ENCODE assay signal across 15 mouse cellular contexts in the genomic region with DNA sequence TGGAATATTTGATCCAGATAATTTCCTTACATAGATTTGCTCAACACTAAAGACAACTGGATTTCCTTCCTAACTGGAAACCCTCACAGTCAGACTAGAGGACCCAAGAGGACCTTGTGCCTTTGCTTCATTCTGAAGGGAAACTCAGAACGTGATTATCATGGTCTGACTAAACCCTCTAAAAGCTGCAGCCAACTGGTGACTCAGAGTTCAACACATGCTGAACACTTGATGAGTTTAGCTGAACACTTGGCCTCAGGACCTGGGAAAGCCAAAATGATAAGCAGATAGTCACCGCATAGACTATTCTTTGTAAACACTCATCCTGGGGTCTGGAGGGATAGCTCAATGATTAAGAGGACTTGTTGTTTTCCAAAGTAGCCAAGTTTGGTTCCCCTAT. TPM values are rescaled to one million over a fixed set of nuclear protein-coding genes. Genes with fewer than 3 reads are reported as not detected.
DNase-seq lines count a peak whose midpoint lies in the region.
"Had no signal": no experiment of that assay in that cellular context is flagged by ENCODE, and none has a peak within 500 bp of the region (broad histone marks: within the 10 kb centered on the region; RNA-seq: fewer than 3 reads in every experiment).

No protein-coding gene starts in this region.

- peak; percentile 14 to 23 for DNase-seq in adrenal gland, postnatal 36 days
- no peak for DNase-seq in adrenal gland, postnatal 25 days
- peak; percentile 89 for DNase-seq in 3T3-L1 (ENCODE audit: low read depth, low spot score)
- peak; percentile 34 for DNase-seq in MN1 (ENCODE audit: low spot score)
- peak; percentile 58 for DNase-seq in fibroblast of lung, adult 2 months (ENCODE audit: low read depth)
- no peak for DNase-seq in urinary bladder, postnatal 4 days (ENCODE audit: low spot score in 2 of 2)
- no peak for DNase-seq in urinary bladder, postnatal 14 days (ENCODE audit: low spot score)
- DNase-seq: B cell, adult 2 months; cerebellum, adult 2 months; cerebellum, postnatal 10 days; embryo, embryonic 11 days; gastrocnemius, postnatal 10 days; heart, adult 2 months; heart, postnatal 4 days; kidney, adult 8-10 months had no signal

RNA-seq across cellular contexts. Expression of a gene that starts 24.4 kb away (rescaled TPM):
- total RNA-seq in adrenal gland, postnatal 36 days (2021) = 1 to 10 TPM; 3.2 to 4.1 TPM
- 5.8 and 6.4 TPM in 2 replicates for total RNA-seq in adrenal gland, postnatal 25 days (2021)

Comparison
In these comparisons a context has a peak if more than half of its experiments do, and no peak if none do; other contexts are left out.
1. DNase-seq: peak in adrenal gland, postnatal 36 days (2 of 2), 3T3-L1 (single experiment), MN1 (single experiment) and fibroblast of lung, adult 2 months (single experiment); none in adrenal gland, postnatal 25 days (single experiment), urinary bladder, postnatal 4 days (0 of 2) and urinary bladder, postnatal 14 days (single experiment).